Mouse (Mus musculus) midbrain, embryonic 13.5 days (tissue): ENCODE data around the gene Trp53tg5. TPM values are rescaled to one million over a fixed set of nuclear protein-coding genes. Genes with fewer than 3 reads are reported as not detected.

ENCODE experiments used
- ATAC-seq: fragments of 200-750 bp; cut with Nextera tagmentation; 2 replicates; pipeline ENCODE4 v1.8.0; 2017; ENCODE audit warnings: mild to moderate bottlenecking, moderate TSS enrichment, moderate library complexity
- H3K27ac ChIP-seq: fragments of 300-500 bp; sonication (generic); 2 replicates; pipeline ENCODE4 v1.5.1; 2015; ENCODE audit warnings: inconsistent platforms, mild to moderate bottlenecking, moderate library complexity
- H3K27me3 ChIP-seq: fragments of 300-500 bp; sonication (generic); 2 replicates; pipeline ENCODE4 v1.6.1; 2015; ENCODE audit warnings: mild to moderate bottlenecking, inconsistent platforms
- H3K36me3 ChIP-seq: fragments of 300-500 bp; sonication (generic); 2 replicates; pipeline ENCODE4 v1.6.1; 2015; ENCODE audit warnings: mild to moderate bottlenecking, inconsistent platforms
- H3K4me1 ChIP-seq: fragments of 300-500 bp; sonication (generic); replicated peaks from 2 replicates; pipeline ENCODE4 v1.6.1; 2015; ENCODE audit warnings: inconsistent platforms
- H3K4me2 ChIP-seq: fragments of 300-500 bp; sonication (generic); replicated peaks from 2 replicates; pipeline ENCODE4 v1.6.1; 2015; ENCODE audit warnings: moderate library complexity, mild to moderate bottlenecking, inconsistent platforms
- H3K4me3 ChIP-seq: fragments of 300-500 bp; sonication (generic); replicated peaks from 2 replicates; pipeline ENCODE4 v1.5.1; 2015; ENCODE audit warnings: mild to moderate bottlenecking, inconsistent platforms
- H3K9ac ChIP-seq: fragments of 300-500 bp; sonication (generic); replicated peaks from 2 replicates; pipeline ENCODE4 v1.6.1; 2015; ENCODE audit warnings: mild to moderate bottlenecking, inconsistent platforms
- H3K9me3 ChIP-seq: fragments of 300-500 bp; sonication (generic); 2 replicates; pipeline ENCODE4 v1.6.1; 2016; ENCODE audit warnings: mild to moderate bottlenecking, inconsistent platforms
- WGBS: fragments of 180-500 bp; shearing (Covaris S2); methylation state at CpG from one replicate; pipeline ENCODE4 v1.1.7; 2015; 5-methylcytosine and 5-hydroxymethylcytosine counted together
- polyA plus RNA-seq: library from polyadenylated mRNA; unstranded; fragments of >200 nt; fragmentation: Nextera tagmentation; extraction: Ambion mirVana; gene quantifications from 2 replicates; pipeline ENCODE4 v1.2.1, GENCODE M21; 2015

The Trp53tg5 gene
- polyA plus RNA-seq, 1 experiment from 2014 or later, result not detected

- Histone ChIP-seq H3K4me2 (no peak overlapping the region), H3K4me3 (no peak overlapping the region), H3K9me3 (no peaks in the 10 kb centered on the region; the same call in 1 of the 2 replicates), H3K27ac (no peak overlapping the region), H3K9ac (no peak overlapping the region), H3K4me1 (no peaks in the 10 kb centered on the region), H3K27me3 (no peaks in the 10 kb centered on the region), H3K36me3 (peaks cover 4% of the 10 kb centered on the region)
- WGBS, result 62% methylated on average over 13 of the region's 14 CpGs
- no peak for ATAC-seq
These were observed 38.8 kb upstream of the Trp53tg5 start for GRCm38 (mm10) chr2:164512121-164512909.

DNA sequence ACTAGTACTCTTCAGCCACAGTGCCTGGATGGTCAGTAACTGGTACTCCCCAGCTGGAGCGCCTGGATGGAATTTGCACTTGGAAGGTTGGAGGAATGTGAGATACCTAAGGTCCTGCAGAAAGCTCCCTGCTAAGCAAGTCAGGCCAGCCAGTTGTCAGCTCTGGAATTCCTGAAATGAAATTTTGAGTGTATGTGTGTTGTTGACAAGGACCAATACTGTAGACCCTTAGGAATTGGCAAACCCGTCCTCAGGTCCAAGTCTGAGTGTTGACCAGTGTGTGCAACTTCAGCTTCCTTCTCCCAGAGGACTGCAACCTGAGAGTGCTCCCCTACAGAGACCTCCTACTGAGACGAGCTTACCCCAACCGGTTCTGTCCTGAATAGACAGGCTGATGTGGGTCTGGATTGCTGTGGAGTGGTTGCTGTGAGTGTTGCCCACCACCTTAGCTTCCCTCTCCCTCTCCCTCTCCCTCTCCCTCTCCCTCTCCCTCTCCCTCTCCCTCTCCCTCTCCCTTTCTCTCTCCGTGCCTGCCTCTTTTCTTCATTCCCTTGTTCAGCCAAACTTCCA lies 37.2 kb upstream of the Trp53tg5 start:
- Histone ChIP-seq H3K4me2 (no peak overlapping the region), H3K9ac (no peak overlapping the region), H3K9me3 (no peaks in the 10 kb centered on the region), H3K27me3 (no peaks in the 10 kb centered on the region), H3K27ac (no peak overlapping the region), H3K4me3 (no peak overlapping the region), H3K4me1 (no peaks in the 10 kb centered on the region), H3K36me3 (peaks cover 19% of the 10 kb centered on the region)
- no peak for ATAC-seq
- WGBS, result 53% methylated on average over 4 of the region's 5 CpGs

DNA sequence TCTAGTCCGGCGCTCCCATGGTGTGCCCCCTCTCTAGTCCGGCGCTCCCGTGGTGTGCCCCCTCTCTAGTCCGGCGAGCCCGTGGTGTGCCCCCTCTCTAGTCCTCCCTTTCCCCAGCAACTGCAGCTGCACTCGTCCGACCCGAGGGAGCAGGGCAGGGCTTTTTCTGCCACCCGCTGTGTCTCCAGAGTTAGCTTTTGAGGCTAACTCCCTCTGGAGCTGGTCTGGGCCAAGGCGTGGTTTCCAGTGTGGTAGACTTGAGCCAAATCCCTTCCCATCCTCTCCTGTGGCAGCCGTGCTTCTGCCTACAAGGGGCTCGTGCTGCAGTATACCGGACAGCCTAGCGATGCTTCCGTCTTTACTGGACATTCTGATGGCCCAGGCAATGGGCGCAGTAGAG lies 34.3 kb upstream of the Trp53tg5 start:
- 85% methylated on average over 19 of the region's 19 CpGs for WGBS
- H3K9ac ChIP-seq, result no peak overlapping the region
- H3K27me3 ChIP-seq, result no peaks in the 10 kb centered on the region
- peaks cover 48% of the 10 kb centered on the region for H3K36me3 ChIP-seq
- 0 out of 2 replicates have a peak, but pooled peaks cover 8% of the 10 kb centered on the region for H3K9me3 ChIP-seq
- ATAC-seq, result no peak
- no peak overlapping the region for H3K4me3 ChIP-seq
- no peak overlapping the region for H3K4me2 ChIP-seq
- H3K4me1 ChIP-seq, result no peaks in the 10 kb centered on the region
- no peak overlapping the region for H3K27ac ChIP-seq

- no peak overlapping the region for H3K9ac ChIP-seq
- 0 out of 2 replicates have a peak, but pooled peaks cover 8% of the 10 kb centered on the region for H3K9me3 ChIP-seq
- ATAC-seq, result no peak
- H3K4me1 ChIP-seq, result no peaks in the 10 kb centered on the region
- WGBS, result 91% methylated on average over 4 of the region's 4 CpGs
- no peak overlapping the region for H3K27ac ChIP-seq
- no peak overlapping the region for H3K4me3 ChIP-seq
- H3K36me3 ChIP-seq, result peaks cover 68% of the 10 kb centered on the region
- H3K4me2 ChIP-seq, result no peak overlapping the region
- no peaks in the 10 kb centered on the region for H3K27me3 ChIP-seq
These were observed 32.3 kb upstream of the Trp53tg5 start for GRCm38 (mm10) chr2:164505619-164506347.

DNA sequence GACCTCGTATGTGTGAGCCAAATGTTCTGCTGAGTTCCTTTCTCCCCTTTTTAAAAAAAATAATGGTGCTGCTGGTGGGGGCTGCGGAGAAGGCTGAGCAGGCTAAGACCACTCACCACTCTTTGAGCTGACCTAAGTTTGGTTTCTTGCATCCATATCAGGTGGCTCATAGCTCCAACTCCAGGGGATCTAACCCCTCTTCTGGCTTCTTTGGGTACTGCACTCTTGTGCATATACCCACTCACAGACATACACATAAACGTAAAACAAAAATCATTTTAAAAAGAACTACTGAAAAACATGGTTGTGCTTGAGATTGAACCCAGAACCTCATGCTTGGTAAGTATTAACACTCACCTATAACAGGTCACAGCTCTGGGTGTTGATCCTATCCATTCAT lies 31.4 kb upstream of the Trp53tg5 start:
- Histone ChIP-seq H3K27ac (no peak overlapping the region), H3K36me3 (peaks cover 76% of the 10 kb centered on the region), H3K27me3 (no peaks in the 10 kb centered on the region), H3K4me1 (no peaks in the 10 kb centered on the region), H3K9me3 (0 out of 2 replicates have a peak, but pooled peaks cover 8% of the 10 kb centered on the region), H3K4me2 (no peak overlapping the region), H3K4me3 (no peak overlapping the region), H3K9ac (no peak overlapping the region)
- 98% methylated on average over 3 of the region's 3 CpGs for WGBS
- no peak for ATAC-seq

DNA sequence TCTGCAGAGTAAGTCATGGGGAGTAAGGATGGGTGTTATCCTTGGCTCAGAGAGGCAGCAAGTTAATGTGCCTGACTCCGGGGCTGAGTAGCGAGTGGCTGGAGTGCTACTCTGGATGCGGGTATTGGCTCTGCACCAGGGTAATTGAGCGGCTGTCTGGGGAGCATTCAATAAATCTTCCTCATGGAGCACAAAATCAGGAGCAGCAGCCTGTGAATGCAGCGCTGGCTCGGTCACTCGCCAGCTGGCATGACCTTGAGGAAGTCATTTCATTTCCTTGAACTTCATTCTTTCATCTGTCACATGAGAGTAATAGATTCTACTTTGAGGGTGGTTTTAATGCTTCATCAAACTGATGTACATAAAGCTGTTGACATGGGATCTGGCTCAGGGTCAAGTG lies 27.0 kb upstream of the Trp53tg5 start:
- 0 out of 2 replicates have a peak, but pooled peaks cover 8% of the 10 kb centered on the region for H3K9me3 ChIP-seq
- peaks cover 62% of the 10 kb centered on the region for H3K36me3 ChIP-seq
- H3K27ac ChIP-seq, result no peak overlapping the region
- ATAC-seq, result no peak
- peaks cover 19% of the 10 kb centered on the region for H3K4me1 ChIP-seq
- WGBS, result 92% methylated on average over 7 of the region's 7 CpGs
- no peak overlapping the region for H3K4me2 ChIP-seq
- no peaks in the 10 kb centered on the region for H3K27me3 ChIP-seq
- no peak overlapping the region for H3K9ac ChIP-seq
- H3K4me3 ChIP-seq, result no peak overlapping the region

DNA sequence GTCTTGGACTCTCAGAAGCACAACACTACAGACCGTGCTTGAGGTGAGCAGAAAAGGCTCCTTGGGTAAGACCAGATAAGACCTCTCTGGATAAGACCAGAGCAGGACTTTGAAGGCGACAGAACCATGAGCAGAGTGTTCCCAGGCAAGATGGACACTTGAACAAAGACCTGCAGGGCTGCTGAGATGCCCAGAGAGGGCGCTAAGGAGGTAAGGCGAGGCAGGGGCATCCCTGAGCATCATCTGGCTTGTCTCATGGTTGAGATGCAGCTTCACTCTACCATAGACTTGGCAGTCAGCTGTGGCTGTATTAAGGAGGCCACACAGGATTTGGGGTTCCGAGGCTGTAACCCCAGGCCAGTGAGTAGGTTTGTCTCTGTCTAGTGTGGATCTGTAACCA lies 25.8 kb upstream of the Trp53tg5 start:
- no peak overlapping the region for H3K4me2 ChIP-seq
- H3K27me3 ChIP-seq, result no peaks in the 10 kb centered on the region
- H3K36me3 ChIP-seq, result peaks cover 51% of the 10 kb centered on the region
- H3K27ac ChIP-seq, result no peak overlapping the region
- no peak for ATAC-seq
- 0 out of 2 replicates have a peak, but pooled peaks cover 1% of the 10 kb centered on the region for H3K9me3 ChIP-seq
- peaks cover 19% of the 10 kb centered on the region for H3K4me1 ChIP-seq
- no peak overlapping the region for H3K9ac ChIP-seq
- WGBS, result 65% methylated on average over 5 of the region's 5 CpGs
- H3K4me3 ChIP-seq, result no peak overlapping the region

- Histone ChIP-seq H3K9ac (peak overlapping the region; percentile 82), H3K4me1 (peaks cover 19% of the 10 kb centered on the region), H3K4me2 (peak overlapping the region; percentile 100), H3K27ac (no peak overlapping the region), H3K9me3 (no peaks in the 10 kb centered on the region), H3K36me3 (peaks cover 35% of the 10 kb centered on the region), H3K27me3 (no peaks in the 10 kb centered on the region), H3K4me3 (peak overlapping the region; percentile 96)
- WGBS, result 7% methylated on average over 21 of the region's 21 CpGs
- peak; percentile 49 for ATAC-seq
These were observed 24.3 kb upstream of the Trp53tg5 start for GRCm38 (mm10) chr2:164497691-164498268.

DNA sequence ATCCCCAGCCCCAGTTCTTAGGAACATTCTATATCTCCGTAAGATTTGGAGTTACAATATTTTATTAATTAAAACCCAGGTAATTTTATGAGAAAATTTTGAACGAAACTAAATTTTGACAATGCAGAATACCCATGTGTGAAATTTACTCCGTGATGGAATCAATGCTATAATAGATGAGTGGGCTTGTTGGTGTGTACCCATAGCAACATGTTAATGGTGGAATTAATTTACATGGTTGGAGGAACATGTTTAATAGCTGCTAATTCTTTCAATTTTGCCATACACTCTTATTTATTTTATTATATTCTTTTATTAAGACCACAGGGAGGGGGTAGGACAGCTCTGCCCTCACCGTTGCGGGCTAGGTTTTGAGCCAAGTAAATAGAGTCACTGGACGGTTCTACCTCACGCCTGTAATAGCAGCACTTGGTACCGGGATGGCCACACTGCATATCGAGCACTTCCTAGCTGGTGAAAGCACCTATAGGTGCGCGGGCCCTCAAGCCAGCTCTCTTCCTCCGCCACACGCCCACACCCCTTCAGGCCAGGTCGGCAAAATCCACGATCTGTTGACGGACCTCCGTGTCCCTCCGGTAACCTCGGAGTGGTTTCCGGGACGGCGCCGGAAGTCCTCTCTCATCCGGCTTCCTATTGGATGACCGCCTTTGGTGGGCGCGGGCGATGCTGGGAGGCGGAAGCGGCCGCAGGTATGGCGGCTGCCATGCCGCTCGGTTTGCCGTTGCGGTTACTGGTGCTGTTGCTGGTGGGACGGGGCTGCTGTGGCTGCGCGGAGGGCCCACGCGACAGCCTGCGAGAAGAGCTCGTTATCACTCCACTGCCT lies 23.5 kb upstream of the Trp53tg5 start, which contains the start of gene Pigt:
Gene Pigt (plus strand): TSS at position 674 of the 844 bp plus-strand sequence.
- Histone ChIP-seq H3K4me2 (peak within 1 kb of the TSS; percentile 100), H3K27me3 (no peaks in the 10 kb centered on the region), H3K4me3 (peak within 1 kb of the TSS; percentile 96), H3K36me3 (peaks cover 28% of the 10 kb centered on the region), H3K27ac (peak within 1 kb of the TSS; percentile 74), H3K9ac (peak within 1 kb of the TSS; percentile 82), H3K9me3 (no peaks in the 10 kb centered on the region), H3K4me1 (peaks cover 19% of the 10 kb centered on the region)
- 4% methylated on average over 42 of the region's 43 CpGs for WGBS
- ATAC-seq, result peak; percentile 97

DNA sequence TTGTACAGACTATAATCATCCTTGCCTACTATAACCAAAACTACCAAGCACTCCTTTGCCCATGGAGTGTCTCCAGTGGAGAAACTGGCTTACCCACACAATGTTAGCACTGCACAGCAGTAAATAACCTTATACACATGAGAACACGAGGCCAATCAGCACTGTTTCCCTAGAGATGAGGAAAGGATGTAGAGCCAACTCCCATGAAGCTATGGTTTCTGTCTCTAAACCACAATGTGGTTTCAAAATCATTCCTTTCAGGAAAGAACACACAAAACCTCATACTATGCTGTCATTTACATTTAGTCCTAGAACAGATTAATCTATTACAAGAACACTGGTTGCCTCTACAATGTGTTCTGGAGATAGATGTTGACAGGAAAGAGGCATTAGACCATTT lies 22.8 kb upstream of the Trp53tg5 start:
- peak overlapping the region; percentile 100 for H3K4me2 ChIP-seq
- H3K27me3 ChIP-seq, result no peaks in the 10 kb centered on the region
- WGBS, result 55% methylated on average over 1 of the region's 1 CpGs
- H3K9me3 ChIP-seq, result no peaks in the 10 kb centered on the region
- H3K4me3 ChIP-seq, result peak overlapping the region; percentile 96; the same call in 1 of the 2 replicates
- H3K9ac ChIP-seq, result no peak overlapping the region
- H3K27ac ChIP-seq, result no peak overlapping the region
- peaks cover 21% of the 10 kb centered on the region for H3K36me3 ChIP-seq
- no peak for ATAC-seq
- H3K4me1 ChIP-seq, result peaks cover 19% of the 10 kb centered on the region

DNA sequence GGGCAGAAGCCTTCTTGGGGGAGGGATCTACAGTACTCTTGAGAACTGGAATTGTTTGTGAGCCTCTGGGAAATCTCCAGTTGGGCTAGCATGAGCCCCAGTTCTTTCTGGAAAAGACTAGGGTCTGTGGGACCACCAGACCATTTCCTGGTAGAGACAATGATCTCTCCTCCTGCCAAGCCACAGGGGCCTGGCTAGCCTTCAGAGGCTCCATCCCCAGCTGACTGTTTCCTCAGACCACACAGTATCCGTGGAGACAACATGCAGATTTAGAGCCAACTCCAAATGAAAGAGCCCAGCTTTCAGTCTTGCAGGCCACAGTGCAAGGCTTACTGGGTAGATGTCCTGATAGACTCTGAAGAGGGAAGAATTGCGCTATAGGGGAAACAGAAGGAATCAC lies 20.6 kb upstream of the Trp53tg5 start:
- H3K27ac ChIP-seq, result no peak overlapping the region
- peaks cover 17% of the 10 kb centered on the region for H3K4me1 ChIP-seq
- H3K4me2 ChIP-seq, result no peak overlapping the region
- no peak for ATAC-seq
- H3K27me3 ChIP-seq, result no peaks in the 10 kb centered on the region
- no peak overlapping the region for H3K9ac ChIP-seq
- no peak overlapping the region for H3K4me3 ChIP-seq
- H3K9me3 ChIP-seq, result no peaks in the 10 kb centered on the region
- H3K36me3 ChIP-seq, result peaks cover 8% of the 10 kb centered on the region
- 48% methylated on average over 2 of the region's 2 CpGs for WGBS
